Mouse (Mus musculus) intestine, postnatal 0 days (tissue): Measurements from ENCODE around the gene Tulp3. TPM values are rescaled to one million over a fixed set of nuclear protein-coding genes. Genes with fewer than 3 reads are reported as not detected.

Experiments used
- ATAC-seq: fragments of 200-750 bp; cut with Nextera tagmentation; 2 replicates; pipeline ENCODE4 v1.8.0; 2017; ENCODE audit warnings: mild to moderate bottlenecking, moderate TSS enrichment, moderate library complexity
- H3K27ac ChIP-seq: fragments of 300-500 bp; sonication (generic); 2 replicates; pipeline ENCODE4 v1.5.1; 2014; ENCODE audit warnings: mild to moderate bottlenecking, low read depth, low read length, moderate library complexity
- H3K27me3 ChIP-seq: fragments of 300-500 bp; sonication (generic); replicated peaks from 2 replicates; pipeline ENCODE4 v1.6.1; 2014; ENCODE audit warnings: low read length, mixed read lengths; ENCODE audit not compliant: control insufficient read depth, insufficient read depth
- H3K36me3 ChIP-seq: fragments of 300-500 bp; sonication (generic); 2 replicates; pipeline ENCODE4 v1.6.1; 2014; ENCODE audit warnings: mild to moderate bottlenecking, moderate library complexity; ENCODE audit not compliant: control insufficient read depth, insufficient read depth
- H3K4me1 ChIP-seq: fragments of 300-500 bp; sonication (generic); replicated peaks from 2 replicates; pipeline ENCODE4 v1.6.1; 2014; ENCODE audit warnings: antibody characterized with exemption, low read length, mixed read lengths; ENCODE audit not compliant: control insufficient read depth, insufficient read depth
- H3K4me2 ChIP-seq: fragments of 300-500 bp; sonication (generic); replicated peaks from 2 replicates; pipeline ENCODE4 v1.6.1; 2014; ENCODE audit warnings: low read depth, mild to moderate bottlenecking, moderate library complexity
- H3K4me3 ChIP-seq: fragments of 300-500 bp; sonication (generic); 2 replicates; pipeline ENCODE4 v1.5.1; 2014; ENCODE audit warnings: low read depth, low read length
- H3K9ac ChIP-seq: fragments of 300-500 bp; sonication (generic); 2 replicates; pipeline ENCODE4 v1.6.1; 2014; ENCODE audit warnings: mild to moderate bottlenecking, low read depth, low read length
- H3K9me3 ChIP-seq: fragments of 300-500 bp; sonication (generic); 2 replicates; pipeline ENCODE4 v1.6.1; 2016; ENCODE audit warnings: mixed run types; ENCODE audit not compliant: control insufficient read depth
- CTCF ChIP-seq: sonication (generic); IDR thresholded peaks from 2 replicates; pipeline ENCODE4 v1.5.1; 2016; ENCODE audit warnings: low read depth, mild to moderate bottlenecking, control low read depth, antibody characterized with exemption, moderate library complexity
- WGBS: fragments of 180-500 bp; shearing (Covaris S2); extraction: QIAGEN DNeasy Blood & Tissue Kit; methylation state at CpG from one replicate; pipeline ENCODE4 v1.1.7; 2014; 5-methylcytosine and 5-hydroxymethylcytosine counted together
- polyA plus RNA-seq: library from polyadenylated mRNA; unstranded; fragments of >200 nt; fragmentation: Nextera tagmentation; extraction: Ambion mirVana; gene quantifications from 2 replicates; pipeline ENCODE4 v1.2.1, GENCODE M21; 2015

Gene Tulp3
- polyA plus RNA-seq, 1 experiment from 2014 or later: 3.0 TPM

- 50% methylated on average over 5 of the region's 5 CpGs for WGBS
- no peak overlapping the region for H3K9ac ChIP-seq
- ATAC-seq: no peak
Measured at GRCm38 (mm10) chr6:128279608-128280007, 76.0 kb downstream of the Tulp3 start.

GRCm38 (mm10) chr6:128279099-128279498, 76.6 kb downstream of the Tulp3 start:
- H3K4me2 ChIP-seq: no peak overlapping the region
- no peak overlapping the region for H3K4me3 ChIP-seq
- WGBS: 58% methylated on average over 4 of the region's 4 CpGs
- no peaks in the 10 kb centered on the region for H3K9me3 ChIP-seq
- TF ChIP-seq CTCF: no peak
- no peak overlapping the region for H3K9ac ChIP-seq
- no peak for ATAC-seq
- H3K27me3 ChIP-seq: no peaks in the 10 kb centered on the region
- no peaks in the 10 kb centered on the region for H3K36me3 ChIP-seq
- H3K27ac ChIP-seq: peak overlapping the region; percentile 91; the same call in 1 of the 2 replicates
- no peaks in the 10 kb centered on the region for H3K4me1 ChIP-seq

More at GRCm38 (mm10) chr6:128279608-128280007, 76.0 kb downstream of the Tulp3 start:
- Histone ChIP-seq H3K36me3 (no peaks in the 10 kb centered on the region), H3K9me3 (no peaks in the 10 kb centered on the region), H3K4me1 (no peaks in the 10 kb centered on the region), H3K27me3 (no peaks in the 10 kb centered on the region), H3K4me3 (no peak overlapping the region), H3K27ac (no peak overlapping the region), H3K4me2 (no peak overlapping the region)
- TF ChIP-seq CTCF: no peak

DNA sequence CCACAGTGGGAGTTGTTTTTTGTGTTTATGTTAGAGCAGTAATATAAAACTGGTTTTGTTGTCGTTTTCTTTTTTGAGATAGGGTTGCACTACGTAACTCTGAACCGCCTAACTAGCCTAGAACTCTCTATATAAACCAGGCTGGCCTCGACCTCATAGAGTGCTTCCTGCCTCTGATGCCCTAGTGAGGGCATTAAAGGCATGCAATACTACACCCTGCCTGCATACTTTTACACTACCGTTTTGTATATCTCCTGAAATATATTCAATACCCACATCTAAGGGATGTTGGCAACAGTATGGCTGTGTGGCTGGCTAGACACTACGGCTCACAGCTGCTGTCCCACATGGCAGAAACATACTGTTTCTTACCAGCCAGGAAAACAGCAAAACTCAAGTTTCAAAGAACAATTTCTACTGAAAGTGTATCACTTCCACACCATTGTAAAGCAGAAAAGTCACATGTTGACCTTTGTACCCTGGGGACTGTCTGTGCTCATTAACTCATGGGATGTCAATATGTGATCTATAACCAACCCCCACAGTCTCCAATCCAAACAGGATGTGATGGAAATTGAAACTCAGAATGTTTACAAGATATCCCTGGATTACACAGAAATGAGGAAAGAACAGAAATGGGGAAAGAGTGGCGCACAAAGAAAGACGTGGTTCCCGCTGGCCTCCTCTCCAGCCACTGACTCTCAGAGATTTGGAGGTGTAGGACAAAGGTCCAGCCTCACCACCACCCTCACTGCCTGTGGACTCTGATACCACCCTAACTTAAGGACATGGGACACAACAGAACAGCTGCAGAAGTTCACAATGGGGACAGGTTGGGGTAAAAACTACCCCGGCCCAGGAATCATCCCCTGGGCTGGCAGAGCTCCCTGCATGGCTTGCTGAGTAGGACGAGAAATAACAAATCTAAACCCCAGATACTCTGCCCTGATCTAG, 78.2 kb downstream of the Tulp3 start:
- peak; percentile 80 for ATAC-seq
- H3K27ac ChIP-seq: peak overlapping the region; percentile 91

GRCm38 (mm10) chr6:128276349-128276748, 79.3 kb downstream of the Tulp3 start:
- H3K27ac ChIP-seq: peak overlapping the region; percentile 91; the same call in 1 of the 2 replicates
- 84% methylated on average over 6 of the region's 6 CpGs for WGBS

More for the DNA sequence above, 78.2 kb downstream of the Tulp3 start:
- Histone ChIP-seq H3K4me1 (no peaks in the 10 kb centered on the region), H3K4me2 (no peak overlapping the region; the same call in 1 of the 2 replicates), H3K27me3 (no peaks in the 10 kb centered on the region), H3K36me3 (no peaks in the 10 kb centered on the region), H3K4me3 (no peak overlapping the region), H3K9me3 (no peaks in the 10 kb centered on the region), H3K9ac (no peak overlapping the region)
- WGBS: 51% methylated on average over 11 of the region's 11 CpGs
- TF ChIP-seq CTCF: no peak; the same call in 1 of the 2 replicates

GRCm38 (mm10) chr6:128275506-128276064, 80.1 kb downstream of the Tulp3 start:
- Histone ChIP-seq H3K27ac (peak overlapping the region; percentile 46; the same call in 1 of the 2 replicates), H3K4me3 (no peak overlapping the region), H3K4me1 (no peaks in the 10 kb centered on the region), H3K4me2 (no peak overlapping the region), H3K9me3 (no peaks in the 10 kb centered on the region), H3K27me3 (no peaks in the 10 kb centered on the region), H3K36me3 (no peaks in the 10 kb centered on the region), H3K9ac (no peak overlapping the region)
- 73% methylated on average over 8 of the region's 8 CpGs for WGBS
- ATAC-seq: no peak
- no peak for TF ChIP-seq CTCF

More at GRCm38 (mm10) chr6:128276349-128276748, 79.3 kb downstream of the Tulp3 start:
- Histone ChIP-seq H3K4me2 (no peak overlapping the region), H3K9ac (no peak overlapping the region), H3K4me1 (no peaks in the 10 kb centered on the region), H3K36me3 (no peaks in the 10 kb centered on the region), H3K27me3 (no peaks in the 10 kb centered on the region), H3K9me3 (no peaks in the 10 kb centered on the region), H3K4me3 (no peak overlapping the region)
- TF ChIP-seq CTCF: no peak
- no peak for ATAC-seq

DNA sequence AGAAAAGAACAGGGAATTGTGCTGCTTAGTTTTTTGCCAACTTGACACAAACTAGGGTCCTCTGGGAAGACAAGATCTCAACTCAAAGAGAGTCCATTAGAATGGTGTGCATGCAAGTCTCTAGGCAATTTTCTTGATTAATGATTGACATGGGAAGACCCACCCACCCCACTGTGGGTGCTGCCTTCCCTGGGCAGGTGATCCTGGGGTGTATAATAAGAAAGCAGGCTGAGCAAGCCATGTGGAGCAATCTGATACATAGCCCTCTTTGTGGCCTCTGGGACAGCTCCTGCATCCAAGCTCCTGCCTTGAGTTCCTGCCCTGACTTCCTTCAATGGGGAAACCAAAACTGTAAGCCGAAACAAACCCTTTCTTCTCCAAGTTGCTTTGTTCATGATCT, 82.1 kb downstream of the Tulp3 start:
- H3K4me1 ChIP-seq: no peaks in the 10 kb centered on the region
- 0 out of 2 replicates have a peak, but pooled peaks cover under 1% of the 10 kb centered on the region for H3K36me3 ChIP-seq
- no peak for TF ChIP-seq CTCF
- H3K27ac ChIP-seq: no peak overlapping the region
- WGBS: 77% methylated on average over 1 of the region's 1 CpGs
- no peaks in the 10 kb centered on the region for H3K9me3 ChIP-seq
- no peaks in the 10 kb centered on the region for H3K27me3 ChIP-seq
- peak; percentile 58; the same call in 1 of the 2 replicates for ATAC-seq
- H3K4me2 ChIP-seq: no peak overlapping the region
- H3K4me3 ChIP-seq: no peak overlapping the region
- no peak overlapping the region for H3K9ac ChIP-seq
